Mouse (Mus musculus): ENCODE measurements around the gene Tent4a. TPM values are rescaled to one million over a fixed set of nuclear protein-coding genes. Genes with fewer than 3 reads are reported as not detected.

The Tent4a gene
- polyA plus RNA-seq, 1 experiment from 2014 or later, result 3.3 TPM

DNA sequence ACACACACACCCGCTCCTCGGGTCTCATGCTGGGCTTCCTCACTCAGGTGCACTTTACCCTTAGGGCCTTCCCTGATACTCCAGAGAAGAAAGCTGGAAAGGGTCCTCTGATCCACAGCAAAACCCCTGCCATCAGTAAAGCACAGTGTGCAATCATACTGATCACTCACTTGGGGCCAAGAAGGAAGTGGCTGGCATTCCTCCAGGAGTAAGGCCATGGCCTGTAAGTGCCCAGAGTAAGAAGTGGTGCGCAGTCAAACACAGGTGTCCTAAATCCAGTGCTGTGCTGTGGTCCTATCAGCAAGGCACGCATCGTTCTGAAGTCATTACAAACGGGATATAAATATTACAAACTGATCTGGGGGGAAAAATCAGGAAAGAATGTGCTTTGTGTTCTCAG is 17.0 kb downstream of the Tent4a start:
- Histone ChIP-seq H3K27ac (ENCODE audit: low read length) (no peak overlapping the region), H3K4me1 (ENCODE audit: control insufficient read depth, insufficient read depth, low read length) (peaks cover 19% of the 10 kb centered on the region), H3K9me3 (replicated peaks; ENCODE audit: control insufficient read depth, low read length) (no peaks in the 10 kb centered on the region), H3K9ac (ENCODE audit: low read length) (no peak overlapping the region), H3K27me3 (ENCODE audit: control insufficient read depth, insufficient read depth, low read length) (no peaks in the 10 kb centered on the region), H3K4me2 (ENCODE audit: low read depth, low read length) (no peak overlapping the region), H3K36me3 (ENCODE audit: control insufficient read depth, insufficient read depth) (peaks cover 12% of the 10 kb centered on the region), H3K4me3 (ENCODE audit: low read length) (no peak overlapping the region)
- 56% methylated on average over 6 of the region's 6 CpGs for WGBS
- ATAC-seq (replicated peaks; ENCODE audit: extremely low read depth, insufficient read depth, low FRiP score), result no peak

DNA sequence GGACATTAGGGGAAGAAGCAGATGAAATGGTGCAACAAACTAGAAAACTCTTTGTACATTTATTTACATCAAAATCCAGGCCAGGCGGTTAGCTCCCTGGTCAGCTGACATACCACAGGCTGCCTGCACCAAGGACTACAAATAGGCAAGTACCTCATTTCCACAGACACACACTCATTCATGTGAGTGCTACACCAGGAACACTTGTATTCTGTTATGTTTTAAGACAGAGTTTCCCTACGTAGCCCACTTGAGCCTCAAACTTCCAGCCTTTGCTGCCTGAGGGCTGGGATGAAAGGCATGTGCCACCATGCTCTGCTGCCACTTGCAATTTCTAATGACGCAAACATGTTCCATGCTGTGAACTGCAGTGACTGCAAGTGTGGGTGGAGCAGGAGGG is 19.3 kb downstream of the Tent4a start:
- no peaks in the 10 kb centered on the region for H3K27me3 ChIP-seq (ENCODE audit: control insufficient read depth, insufficient read depth, low read length)
- no peak for ATAC-seq (replicated peaks; ENCODE audit: extremely low read depth, insufficient read depth, low FRiP score)
- peaks cover 16% of the 10 kb centered on the region for H3K36me3 ChIP-seq (ENCODE audit: control insufficient read depth, insufficient read depth)
- no peak overlapping the region for H3K4me2 ChIP-seq (ENCODE audit: low read depth, low read length)
- H3K27ac ChIP-seq (ENCODE audit: low read length), result no peak overlapping the region
- no peaks in the 10 kb centered on the region for H3K9me3 ChIP-seq (replicated peaks; ENCODE audit: control insufficient read depth, low read length)
- H3K9ac ChIP-seq (ENCODE audit: low read length), result no peak overlapping the region
- H3K4me1 ChIP-seq (ENCODE audit: control insufficient read depth, insufficient read depth, low read length), result peaks cover 17% of the 10 kb centered on the region
- H3K4me3 ChIP-seq (ENCODE audit: low read length), result no peak overlapping the region
- 77% methylated on average over 3 of the region's 3 CpGs for WGBS

DNA sequence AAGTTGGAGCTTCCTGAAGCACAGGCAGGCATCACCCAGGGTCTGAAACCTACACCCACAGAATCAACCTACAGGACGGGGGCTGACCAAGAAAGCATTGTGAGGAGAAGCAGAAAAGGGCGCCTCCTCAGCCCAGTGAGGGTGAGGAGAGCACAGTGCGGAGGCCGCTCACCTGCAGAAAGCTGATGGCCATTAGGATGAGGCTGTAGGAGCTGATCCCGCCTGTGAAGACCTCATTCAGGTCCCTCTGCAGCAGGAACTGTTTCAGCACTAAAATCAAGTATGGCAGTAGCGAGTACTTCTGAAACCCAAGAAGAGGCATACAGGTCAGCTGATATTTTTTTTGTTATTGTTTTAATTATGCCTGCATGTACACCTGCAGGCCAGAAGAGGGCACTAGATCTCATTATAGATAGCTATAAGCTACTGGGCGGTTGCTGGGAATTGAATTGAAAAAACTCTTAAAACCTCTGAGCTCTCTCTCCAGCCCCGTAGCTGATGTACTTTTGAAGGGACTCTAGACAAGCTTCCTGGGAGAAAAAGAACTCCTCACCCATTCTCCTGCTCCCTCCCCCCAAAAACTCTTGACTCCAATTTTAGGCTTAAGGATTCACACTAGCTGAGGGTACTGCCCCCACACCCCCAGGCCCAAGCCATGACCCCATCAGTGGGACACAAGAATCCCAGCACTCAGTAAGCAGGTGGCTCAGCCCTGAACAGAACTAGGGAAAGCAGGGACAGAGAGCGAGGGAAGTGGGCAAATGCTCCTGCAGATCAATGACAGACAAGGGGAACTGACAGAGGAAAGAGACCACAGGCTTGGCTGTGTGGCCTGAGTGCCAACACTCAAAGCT is 24.8 kb downstream of the Tent4a start:
- no peak overlapping the region for H3K9ac ChIP-seq (ENCODE audit: low read length)

DNA sequence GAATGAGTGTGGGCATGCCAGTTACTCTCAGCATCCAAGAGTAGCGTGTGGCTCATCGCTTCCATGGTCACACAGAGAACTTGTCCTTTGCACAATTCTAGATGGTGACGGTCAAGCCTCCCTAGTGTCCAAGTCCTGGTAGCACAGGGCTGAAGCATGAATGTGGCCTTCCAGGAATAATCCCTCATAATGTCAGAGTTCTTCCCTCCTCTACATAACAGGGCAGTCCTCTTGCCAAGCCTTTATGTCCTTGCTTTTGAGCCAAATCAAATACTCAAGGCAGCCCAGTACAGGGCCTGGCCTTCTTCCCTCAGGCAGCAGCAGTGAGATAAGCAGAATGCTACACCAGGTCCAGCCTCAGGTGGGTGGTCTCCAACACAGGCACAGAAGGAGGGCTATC is 26.8 kb downstream of the Tent4a start:
- Histone ChIP-seq H3K9ac (ENCODE audit: low read length) (no peak overlapping the region), H3K9me3 (replicated peaks; ENCODE audit: control insufficient read depth, low read length) (no peaks in the 10 kb centered on the region), H3K4me1 (ENCODE audit: control insufficient read depth, insufficient read depth, low read length) (peaks cover 3% of the 10 kb centered on the region; the same call in 1 of the 2 replicates), H3K36me3 (ENCODE audit: control insufficient read depth, insufficient read depth) (peaks cover 40% of the 10 kb centered on the region), H3K4me2 (ENCODE audit: low read depth, low read length) (no peak overlapping the region), H3K27ac (ENCODE audit: low read length) (no peak overlapping the region), H3K27me3 (ENCODE audit: control insufficient read depth, insufficient read depth, low read length) (no peaks in the 10 kb centered on the region), H3K4me3 (ENCODE audit: low read length) (no peak overlapping the region)
- ATAC-seq (replicated peaks; ENCODE audit: extremely low read depth, insufficient read depth, low FRiP score), result no peak
- WGBS, result 95% methylated on average over 3 of the region's 3 CpGs

More for the DNA sequence above, 24.8 kb downstream of the Tent4a start:
- peaks cover 31% of the 10 kb centered on the region for H3K36me3 ChIP-seq (ENCODE audit: control insufficient read depth, insufficient read depth)
- no peak overlapping the region for H3K27ac ChIP-seq (ENCODE audit: low read length)
- H3K27me3 ChIP-seq (ENCODE audit: control insufficient read depth, insufficient read depth, low read length), result no peaks in the 10 kb centered on the region
- 64% methylated on average over 9 of the region's 9 CpGs for WGBS
- H3K9me3 ChIP-seq (replicated peaks; ENCODE audit: control insufficient read depth, low read length), result no peaks in the 10 kb centered on the region
- 0 out of 2 replicates have a peak, but pooled peaks have one; percentile 24 for ATAC-seq (replicated peaks; ENCODE audit: extremely low read depth, insufficient read depth, low FRiP score)
- H3K4me2 ChIP-seq (ENCODE audit: low read depth, low read length), result no peak overlapping the region
- H3K4me3 ChIP-seq (ENCODE audit: low read length), result no peak overlapping the region
- peaks cover 3% of the 10 kb centered on the region; the same call in 1 of the 2 replicates for H3K4me1 ChIP-seq (ENCODE audit: control insufficient read depth, insufficient read depth, low read length)

DNA sequence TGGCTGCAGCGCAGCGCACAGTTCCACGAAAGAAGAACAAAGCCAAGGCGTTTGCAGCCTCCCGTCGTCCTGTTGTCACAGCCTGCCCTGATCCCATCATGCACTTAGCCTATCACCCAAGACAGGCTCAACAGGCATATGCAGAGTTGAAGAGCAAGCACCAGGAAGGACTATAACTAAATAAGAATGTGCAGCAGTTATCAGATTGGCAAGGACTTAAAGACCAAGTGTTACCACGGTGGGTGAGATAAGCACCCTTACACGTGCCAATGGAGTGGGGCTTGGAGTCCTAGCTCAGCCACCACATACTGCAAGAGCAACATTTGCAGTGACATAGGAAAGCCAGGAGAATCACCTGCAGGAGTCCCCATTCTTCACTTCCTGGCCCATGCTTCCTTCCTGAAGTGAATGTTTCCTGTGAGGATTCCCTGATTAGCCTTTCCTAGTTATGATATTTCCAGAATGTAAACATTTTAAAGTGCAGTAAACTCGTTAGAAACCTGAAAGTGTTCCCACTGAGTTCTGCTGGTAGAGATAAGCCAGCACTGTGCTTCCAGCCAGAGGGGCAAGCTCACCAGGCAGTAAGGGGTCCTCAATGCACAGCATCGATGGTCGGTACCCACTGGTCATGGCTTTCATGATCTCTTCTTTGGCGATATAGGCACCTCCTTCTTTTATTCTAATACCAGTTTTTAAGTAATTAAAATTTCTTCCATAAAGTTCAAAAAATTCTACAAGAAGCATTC is 27.9 kb downstream of the Tent4a start:
- Histone ChIP-seq H3K9ac (ENCODE audit: low read length) (no peak overlapping the region), H3K4me1 (ENCODE audit: control insufficient read depth, insufficient read depth, low read length) (peaks cover 3% of the 10 kb centered on the region; the same call in 1 of the 2 replicates), H3K27ac (ENCODE audit: low read length) (no peak overlapping the region), H3K9me3 (replicated peaks; ENCODE audit: control insufficient read depth, low read length) (no peaks in the 10 kb centered on the region), H3K36me3 (ENCODE audit: control insufficient read depth, insufficient read depth) (peaks cover 46% of the 10 kb centered on the region), H3K4me3 (ENCODE audit: low read length) (no peak overlapping the region), H3K27me3 (ENCODE audit: control insufficient read depth, insufficient read depth, low read length) (no peaks in the 10 kb centered on the region), H3K4me2 (ENCODE audit: low read depth, low read length) (no peak overlapping the region)
- ATAC-seq (replicated peaks; ENCODE audit: extremely low read depth, insufficient read depth, low FRiP score), result no peak
- WGBS, result 67% methylated on average over 12 of the region's 12 CpGs

DNA sequence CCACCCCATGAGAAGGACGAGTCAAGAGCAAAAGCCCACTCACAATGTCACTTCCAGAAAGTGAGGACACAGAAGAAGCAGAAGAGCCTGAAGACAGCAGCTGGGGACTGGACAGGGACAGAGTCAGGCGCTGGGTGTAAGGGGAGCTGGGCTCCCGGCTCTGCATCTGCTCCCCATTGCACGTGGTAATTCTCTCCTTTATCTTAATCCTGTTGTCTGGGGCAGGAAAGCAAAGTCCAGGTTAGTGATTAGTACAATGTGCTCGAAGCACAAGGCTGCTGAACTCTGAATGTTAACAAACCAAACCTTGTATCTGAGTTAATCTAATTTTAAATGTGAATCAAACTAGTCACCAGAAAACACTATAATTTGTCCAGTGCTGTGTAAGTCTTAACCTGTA is 31.6 kb downstream of the Tent4a start:
- H3K27ac ChIP-seq (ENCODE audit: low read length), result no peak overlapping the region
- H3K4me1 ChIP-seq (ENCODE audit: control insufficient read depth, insufficient read depth, low read length), result peaks cover 3% of the 10 kb centered on the region; the same call in 1 of the 2 replicates
- no peak overlapping the region for H3K4me3 ChIP-seq (ENCODE audit: low read length)
- no peaks in the 10 kb centered on the region for H3K27me3 ChIP-seq (ENCODE audit: control insufficient read depth, insufficient read depth, low read length)
- no peaks in the 10 kb centered on the region for H3K9me3 ChIP-seq (replicated peaks; ENCODE audit: control insufficient read depth, low read length)
- H3K9ac ChIP-seq (ENCODE audit: low read length), result no peak overlapping the region
- ATAC-seq (replicated peaks; ENCODE audit: extremely low read depth, insufficient read depth, low FRiP score), result no peak
- WGBS, result 69% methylated on average over 5 of the region's 5 CpGs
- peaks cover 61% of the 10 kb centered on the region for H3K36me3 ChIP-seq (ENCODE audit: control insufficient read depth, insufficient read depth)
- no peak overlapping the region for H3K4me2 ChIP-seq (ENCODE audit: low read depth, low read length)

DNA sequence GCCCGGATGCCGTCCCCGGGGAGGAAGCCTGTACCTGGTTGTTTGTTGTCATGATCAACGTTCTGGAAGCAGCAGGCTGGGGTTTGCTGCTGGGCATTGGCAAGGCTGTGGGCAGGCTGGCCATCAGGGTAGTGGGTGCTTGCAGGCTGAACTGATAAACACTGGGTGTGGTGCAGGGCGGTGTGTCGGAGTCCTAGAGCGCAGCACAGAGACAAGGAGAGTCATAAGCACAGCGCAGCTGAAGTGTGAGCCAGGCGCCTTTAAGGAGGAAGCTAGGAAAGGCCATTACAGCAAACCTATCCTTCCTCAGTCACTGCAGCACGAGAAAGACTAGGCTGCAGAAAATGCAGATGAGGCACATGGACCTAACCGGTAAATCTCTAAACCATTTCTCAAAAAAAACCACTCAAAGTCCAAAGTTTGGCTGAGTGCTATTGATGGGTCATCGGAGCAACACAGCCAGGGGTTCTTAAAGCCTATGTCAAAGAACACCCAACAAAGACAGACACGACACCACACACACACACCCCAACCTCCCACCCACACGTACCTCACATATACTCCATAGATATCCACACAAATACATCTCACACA is 32.2 kb downstream of the Tent4a start:
- WGBS, result 91% methylated on average over 14 of the region's 14 CpGs
- H3K4me3 ChIP-seq (ENCODE audit: low read length), result no peak overlapping the region
- H3K36me3 ChIP-seq (ENCODE audit: control insufficient read depth, insufficient read depth), result peaks cover 60% of the 10 kb centered on the region
- no peak overlapping the region for H3K27ac ChIP-seq (ENCODE audit: low read length)
- H3K27me3 ChIP-seq (ENCODE audit: control insufficient read depth, insufficient read depth, low read length), result no peaks in the 10 kb centered on the region
- no peaks in the 10 kb centered on the region for H3K9me3 ChIP-seq (replicated peaks; ENCODE audit: control insufficient read depth, low read length)
- no peak overlapping the region for H3K9ac ChIP-seq (ENCODE audit: low read length)
- peaks cover 3% of the 10 kb centered on the region; the same call in 1 of the 2 replicates for H3K4me1 ChIP-seq (ENCODE audit: control insufficient read depth, insufficient read depth, low read length)
- no peak for ATAC-seq (replicated peaks; ENCODE audit: extremely low read depth, insufficient read depth, low FRiP score)
- H3K4me2 ChIP-seq (ENCODE audit: low read depth, low read length), result no peak overlapping the region

DNA sequence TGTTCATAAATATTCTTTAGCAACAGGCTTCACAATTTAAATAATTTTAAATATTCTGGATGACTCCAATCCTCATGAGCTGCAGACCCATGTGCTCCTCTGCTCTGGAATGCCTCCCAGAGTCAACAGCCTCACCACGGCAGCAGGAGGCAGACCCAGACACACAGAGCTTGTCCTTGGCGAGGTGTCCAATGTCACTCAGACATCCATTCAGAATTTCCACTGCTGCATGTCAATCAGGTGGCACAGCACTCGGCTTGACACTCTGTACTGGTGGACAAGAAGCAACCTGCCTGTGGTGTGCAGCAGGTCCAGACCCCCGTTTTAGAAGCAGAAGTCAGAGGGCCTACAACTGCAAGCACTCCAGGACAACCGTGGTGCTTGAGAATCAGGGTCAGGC is 36.1 kb downstream of the Tent4a start:
- peak overlapping the region; percentile 80 for H3K27ac ChIP-seq (ENCODE audit: low read length)
- no peaks in the 10 kb centered on the region for H3K27me3 ChIP-seq (ENCODE audit: control insufficient read depth, insufficient read depth, low read length)
- H3K4me1 ChIP-seq (ENCODE audit: control insufficient read depth, insufficient read depth, low read length), result no peaks in the 10 kb centered on the region; the same call in 1 of the 2 replicates
- peak; percentile 81 for ATAC-seq (replicated peaks; ENCODE audit: extremely low read depth, insufficient read depth, low FRiP score)
- H3K4me2 ChIP-seq (ENCODE audit: low read depth, low read length), result no peak overlapping the region
- peaks cover 39% of the 10 kb centered on the region for H3K36me3 ChIP-seq (ENCODE audit: control insufficient read depth, insufficient read depth)
- H3K9me3 ChIP-seq (replicated peaks; ENCODE audit: control insufficient read depth, low read length), result no peaks in the 10 kb centered on the region
- H3K9ac ChIP-seq (ENCODE audit: low read length), result no peak overlapping the region
- no peak overlapping the region for H3K4me3 ChIP-seq (ENCODE audit: low read length)
- WGBS, result 48% methylated on average over 5 of the region's 5 CpGs

All from heart, embryonic 16.5 days (tissue).